Mouse (Mus musculus) ovary, postnatal 10 days (tissue): ENCODE measurements around the gene Smoc2.

Source experiments
- DNase-seq: peaks from one replicate; pipeline ENCODE4 v3.0.0; 2022; ENCODE audit warnings: low spot score

Smoc2 gene

DNA sequence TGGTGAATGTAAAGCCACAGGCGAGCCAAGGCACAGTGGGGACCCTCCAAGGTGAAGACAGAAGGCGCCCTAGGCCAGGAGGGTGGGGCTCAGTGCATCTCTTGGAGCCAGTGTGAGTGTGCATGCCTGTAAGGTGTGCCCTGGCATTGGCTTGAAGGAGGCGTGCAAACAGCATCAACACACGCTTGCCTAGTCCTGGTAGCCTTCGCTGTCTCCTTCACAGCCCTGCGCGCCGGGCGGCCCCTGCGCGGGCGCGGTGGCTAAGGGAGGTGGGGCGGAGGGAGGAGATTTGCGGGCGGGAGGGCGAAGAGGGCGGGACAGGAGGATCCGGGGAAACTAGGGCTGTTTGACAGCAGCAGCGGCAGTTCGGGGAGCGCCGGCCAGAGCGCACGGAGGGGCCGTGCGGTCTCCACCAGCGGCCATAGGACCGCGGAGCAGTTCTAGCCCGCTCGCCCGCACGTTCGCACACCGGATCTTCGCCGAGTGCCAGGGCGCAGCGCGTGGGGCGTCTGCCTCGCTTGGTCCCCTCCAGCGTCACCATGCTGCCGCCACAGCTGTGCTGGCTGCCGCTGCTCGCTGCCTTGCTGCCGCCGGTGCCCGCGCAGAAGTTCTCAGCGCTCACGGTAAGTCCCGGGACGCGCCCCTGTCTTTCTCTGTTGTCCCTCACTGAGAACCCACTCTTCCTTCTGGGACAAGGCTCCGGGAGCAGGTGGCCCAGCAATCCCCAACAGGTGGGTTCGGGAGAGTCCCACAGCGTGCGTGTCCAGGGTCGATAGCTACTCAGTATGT, at the start of gene Smoc2:
Smoc2 (plus strand) TSS at position 330 of the 789 bp plus-strand sequence.
- no peak for DNase-seq

DNA sequence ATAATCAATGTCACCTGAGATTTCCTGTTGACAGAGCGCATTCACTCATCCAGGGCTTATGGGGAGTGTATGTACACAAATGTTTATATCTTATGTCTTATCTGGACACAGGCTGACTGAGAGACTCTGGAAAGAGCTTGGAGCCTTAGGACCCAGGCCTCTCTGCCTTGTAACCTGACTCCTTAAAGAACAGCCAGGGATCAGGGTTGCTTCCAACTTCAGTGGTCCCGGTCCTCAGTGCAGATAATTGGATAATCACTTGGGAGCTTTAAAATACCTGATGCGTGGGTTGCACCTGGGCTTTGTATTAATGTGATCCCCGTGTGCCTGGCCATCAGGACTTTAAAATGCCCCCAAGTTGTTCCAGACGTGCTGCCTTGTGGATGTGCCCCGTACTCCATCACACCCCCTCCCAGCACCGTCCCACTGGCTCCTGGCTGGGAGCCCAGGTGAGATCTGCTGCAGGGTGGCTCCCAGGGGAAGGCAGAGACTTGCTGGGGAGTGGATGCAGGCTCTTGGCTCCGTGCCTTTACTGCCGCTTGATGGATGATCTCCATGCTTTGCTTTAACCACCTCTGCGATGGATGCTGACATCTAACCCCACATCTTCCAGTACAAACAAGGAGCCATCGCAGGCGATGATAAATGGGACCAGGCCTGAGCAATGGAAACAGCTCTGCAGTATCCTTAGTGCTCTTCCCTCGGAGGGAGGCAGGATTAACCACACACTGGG, 48.4 kb upstream of the Smoc2 start:
- DNase-seq: peak; percentile 12

GRCm38 (mm10) chr17:14232629-14233028, 46.7 kb upstream of the Smoc2 start:
- DNase-seq: peak; percentile 69

DNA sequence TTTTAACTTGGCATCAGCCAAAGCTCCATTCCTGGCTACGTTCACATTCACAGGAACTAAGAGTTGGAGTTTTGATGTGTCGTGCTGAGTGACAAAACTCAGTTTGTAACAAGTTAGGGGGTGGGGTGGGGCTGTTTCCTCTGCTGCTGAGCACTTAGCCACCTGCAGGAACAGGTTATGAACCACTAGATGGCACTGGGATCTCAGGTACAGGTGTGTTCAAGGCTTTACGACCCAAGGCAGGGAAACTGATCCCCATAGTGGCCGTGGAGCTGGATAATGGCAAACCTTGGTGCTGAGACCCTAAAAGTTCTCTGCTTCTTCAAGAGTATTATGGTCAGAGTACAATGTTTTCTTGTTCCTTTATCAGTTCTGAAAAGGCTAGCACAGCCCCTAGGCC, 45.6 kb upstream of the Smoc2 start:
- no peak for DNase-seq

GRCm38 (mm10) chr17:14234774-14235389, 44.4 kb upstream of the Smoc2 start:
- DNase-seq: no peak

GRCm38 (mm10) chr17:14237134-14237533, 42.2 kb upstream of the Smoc2 start:
- no peak for DNase-seq

DNA sequence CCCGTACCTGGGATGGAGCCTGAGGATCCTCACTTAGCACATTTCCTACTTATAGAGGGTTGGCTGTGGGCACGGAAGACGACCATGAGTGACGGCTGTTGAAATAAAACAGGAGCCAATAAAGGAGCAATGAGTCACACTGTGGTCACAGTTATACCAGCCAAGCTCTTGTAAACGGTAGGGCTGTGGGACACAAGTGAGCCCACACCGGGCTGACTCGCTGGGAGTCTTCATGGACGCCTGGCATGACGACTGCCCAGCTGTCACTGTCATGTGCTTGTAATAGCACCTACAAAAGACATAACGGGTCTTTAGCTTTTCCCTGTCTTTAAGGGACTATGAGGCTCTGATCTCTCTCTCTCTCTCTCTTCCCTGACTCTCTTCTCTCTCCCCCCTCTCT, 39.3 kb upstream of the Smoc2 start:
- DNase-seq: no peak

GRCm38 (mm10) chr17:14242634-14243033, 36.7 kb upstream of the Smoc2 start:
- no peak for DNase-seq

- peak; percentile 21 for DNase-seq
Measured at GRCm38 (mm10) chr17:14244195-14244965, 34.9 kb upstream of the Smoc2 start.

DNA sequence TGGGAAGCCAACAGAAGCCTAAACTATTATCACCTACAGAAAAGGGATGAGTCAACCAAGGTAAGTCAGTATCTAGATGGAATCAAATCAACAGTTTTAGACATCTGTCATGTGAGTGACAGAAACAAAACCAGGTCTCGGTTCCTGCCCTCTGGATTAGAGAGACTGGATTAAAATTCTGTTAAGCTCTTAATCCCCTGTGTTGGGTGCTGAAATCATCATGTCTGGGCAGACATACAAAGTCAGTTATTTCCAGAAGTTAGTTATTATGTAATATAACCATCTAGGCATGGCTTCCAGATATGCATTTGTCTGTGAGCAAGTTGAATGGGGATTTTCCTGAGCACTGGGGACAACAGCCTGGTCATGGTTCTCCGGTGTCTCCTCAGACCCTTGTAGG, 33.0 kb upstream of the Smoc2 start:
- no peak for DNase-seq

DNA sequence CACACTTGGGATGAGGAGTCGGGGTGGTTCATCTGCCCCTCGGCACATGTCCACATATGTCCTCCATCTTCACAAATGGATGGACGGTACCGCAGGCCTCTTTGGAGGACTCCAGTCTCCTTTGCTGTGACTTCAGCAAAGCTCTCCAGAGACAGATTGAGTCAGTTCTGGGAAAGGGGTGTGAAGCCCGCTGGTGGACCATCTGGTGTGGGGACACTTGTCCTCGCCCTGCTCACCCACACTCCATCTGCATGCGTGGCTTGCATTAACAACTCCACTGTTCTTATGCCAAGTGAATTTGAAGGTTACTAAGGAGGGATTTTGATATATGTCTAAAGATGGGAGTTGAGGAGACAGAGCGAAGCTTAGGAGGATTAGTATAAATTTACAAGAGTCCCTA, 31.4 kb upstream of the Smoc2 start:
- no peak for DNase-seq

- DNase-seq: no peak
Measured at GRCm38 (mm10) chr17:14249595-14249994, 29.7 kb upstream of the Smoc2 start.

DNA sequence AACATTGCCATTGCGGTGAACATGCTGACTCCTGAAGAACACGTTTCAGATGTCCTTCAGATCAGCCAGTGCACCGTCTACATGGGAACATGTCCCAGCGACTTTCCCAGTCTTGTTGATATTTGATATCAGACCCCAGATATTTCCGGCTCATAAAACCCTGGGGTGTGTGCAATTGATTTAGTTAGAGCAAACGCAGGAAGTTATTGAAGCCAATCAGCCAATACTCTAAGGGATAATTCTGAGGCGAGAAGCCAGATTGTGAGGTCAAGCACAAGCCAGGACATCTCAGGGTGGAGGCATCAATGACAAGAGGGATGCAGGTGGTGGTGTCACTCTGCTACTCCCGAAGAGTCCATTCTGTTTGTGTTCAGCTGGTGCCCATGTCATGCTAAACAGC, 28.9 kb upstream of the Smoc2 start:
- DNase-seq: no peak

- no peak for DNase-seq
Measured at GRCm38 (mm10) chr17:14252456-14252855, 26.9 kb upstream of the Smoc2 start.

- DNase-seq: no peak
Measured at GRCm38 (mm10) chr17:14254616-14255015, 24.7 kb upstream of the Smoc2 start.

GRCm38 (mm10) chr17:14257799-14258520, 21.3 kb upstream of the Smoc2 start:
- DNase-seq: no peak

GRCm38 (mm10) chr17:14258906-14259305, 20.4 kb upstream of the Smoc2 start:
- DNase-seq: no peak

GRCm38 (mm10) chr17:14260966-14261365, 18.3 kb upstream of the Smoc2 start:
- no peak for DNase-seq

DNA sequence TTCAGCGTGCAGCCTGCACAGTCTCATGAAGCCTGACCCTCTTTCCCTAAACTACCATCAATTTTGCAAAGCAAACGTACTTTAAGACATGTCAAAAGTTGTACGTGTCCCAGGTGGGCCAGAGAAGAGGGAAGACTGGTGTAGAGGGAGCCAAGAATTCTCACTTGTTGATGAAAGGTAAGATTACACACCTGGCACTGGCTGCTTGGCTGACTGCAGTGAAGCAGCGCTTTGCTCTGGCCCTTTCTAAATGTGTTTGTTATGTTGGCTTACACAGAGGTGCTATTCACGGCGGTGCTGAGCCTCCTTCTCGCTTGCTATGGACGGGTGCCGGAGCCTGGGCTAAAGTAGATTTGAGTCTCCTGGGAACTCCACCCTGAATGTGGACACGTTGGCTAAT, 17.1 kb upstream of the Smoc2 start:
- DNase-seq: no peak

DNA sequence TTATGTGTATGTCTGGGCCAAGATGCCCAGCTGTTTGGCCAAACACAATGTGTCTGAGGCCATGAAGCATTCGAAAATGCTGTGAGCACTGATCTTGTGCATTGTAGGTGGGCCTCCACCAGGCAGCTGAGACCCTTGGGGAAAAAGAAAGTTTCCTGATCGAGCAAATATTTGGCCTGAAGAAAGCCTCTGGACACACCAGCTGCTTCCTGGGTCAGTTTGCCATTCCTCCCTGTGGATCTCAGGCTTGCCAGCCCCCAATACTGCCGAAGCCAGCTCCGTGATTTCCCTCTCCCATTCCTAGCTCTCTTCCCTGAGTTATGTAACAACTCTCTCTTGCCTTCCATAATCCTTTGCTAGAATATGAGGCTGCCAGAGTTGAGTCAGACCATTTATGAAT, 11.3 kb upstream of the Smoc2 start:
- DNase-seq: no peak

DNA sequence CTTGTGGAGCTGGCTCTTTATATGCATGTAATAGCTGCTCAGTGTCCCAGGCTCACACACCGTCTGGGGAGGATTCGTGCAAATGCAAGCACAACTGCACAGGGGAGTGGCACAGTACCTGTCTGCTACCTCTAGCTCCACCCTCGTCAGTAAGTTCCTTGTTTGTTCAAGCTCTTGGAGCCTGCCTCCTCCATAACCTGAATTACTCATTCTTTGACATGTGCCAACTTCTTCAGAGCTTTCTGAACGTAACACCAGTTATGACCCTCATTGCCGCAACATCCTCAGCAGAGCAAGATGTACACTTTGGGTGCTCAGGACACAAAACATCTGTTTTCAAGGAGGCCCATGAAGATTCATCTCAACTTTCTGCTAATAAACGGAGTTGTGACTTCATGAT, 5.9 kb upstream of the Smoc2 start:
- DNase-seq: no peak

- no peak for DNase-seq
Measured at GRCm38 (mm10) chr17:14277310-14277709, 2.0 kb upstream of the Smoc2 start.
